Mouse (Mus musculus) cerebellum, postnatal 10 days (tissue): ENCODE measurements around the gene Khdc3.
"Not testable (repeated sequence)": the region's sequence is repeated elsewhere in the genome, so short reads cannot be mapped to it uniquely, and the experiment has no call there.

Experiments used
- DNase-seq, 2 experiments: peaks; one replicate each; pipeline ENCODE4 v3.0.0; 2021; ENCODE audit warnings: mixed read lengths in 2 of 2

The Khdc3 gene

GRCm38 (mm10) chr9:73103159-73103879 is 1.7 kb downstream of the Khdc3 start:
- peak in 1 of 2 experiments; percentile 62 for DNase-seq

- peak in 1 of 2 experiments; percentile 58 for DNase-seq
These were observed 2.2 kb downstream of the Khdc3 start for GRCm38 (mm10) chr9:73103880-73104198.

GRCm38 (mm10) chr9:73105141-73105540 is 3.5 kb downstream of the Khdc3 start:
- DNase-seq: no peak

GRCm38 (mm10) chr9:73105771-73106170 is 4.1 kb downstream of the Khdc3 start:
- DNase-seq: no peak

GRCm38 (mm10) chr9:73112919-73113906 is 11.6 kb downstream of the Khdc3 start, which contains the start of gene Rsl24d1:
Gene Rsl24d1 (plus strand): TSS chr9:73113426.
- DNase-seq: peak; percentile 88 to 90

GRCm38 (mm10) chr9:73116704-73117103 is 15.1 kb downstream of the Khdc3 start:
- not testable (repeated sequence) for DNase-seq

GRCm38 (mm10) chr9:73118012-73118411 is 16.4 kb downstream of the Khdc3 start:
- DNase-seq: no peak

GRCm38 (mm10) chr9:73121735-73122134 is 20.1 kb downstream of the Khdc3 start:
- DNase-seq: peak; percentile 58 to 60

- no peak for DNase-seq
These were observed 23.5 kb downstream of the Khdc3 start for GRCm38 (mm10) chr9:73125043-73125570.

- no peak for DNase-seq
These were observed 25.8 kb downstream of the Khdc3 start for GRCm38 (mm10) chr9:73127457-73127856.

GRCm38 (mm10) chr9:73129875-73130274 is 28.2 kb downstream of the Khdc3 start:
- no peak for DNase-seq

- no peak for DNase-seq
These were observed 28.9 kb downstream of the Khdc3 start for GRCm38 (mm10) chr9:73130529-73130928.

- DNase-seq: no peak
These were observed 35.8 kb downstream of the Khdc3 start for GRCm38 (mm10) chr9:73137341-73137886.
